Mouse (Mus musculus) CD4-positive naive resting alpha-beta T cell, adult 57 days (primary cell): ENCODE results near the gene BC024978. TPM values are rescaled to one million over a fixed set of nuclear protein-coding genes. Genes with fewer than 3 reads are reported as not detected.

Source experiments
- total RNA-seq: library from RNA; stranded (reverse); gene quantifications from one replicate; pipeline ENCODE4 v1.2.4, GENCODE M21; 2023

BC024978 gene
- 14.4 TPM for total RNA-seq

DNA sequence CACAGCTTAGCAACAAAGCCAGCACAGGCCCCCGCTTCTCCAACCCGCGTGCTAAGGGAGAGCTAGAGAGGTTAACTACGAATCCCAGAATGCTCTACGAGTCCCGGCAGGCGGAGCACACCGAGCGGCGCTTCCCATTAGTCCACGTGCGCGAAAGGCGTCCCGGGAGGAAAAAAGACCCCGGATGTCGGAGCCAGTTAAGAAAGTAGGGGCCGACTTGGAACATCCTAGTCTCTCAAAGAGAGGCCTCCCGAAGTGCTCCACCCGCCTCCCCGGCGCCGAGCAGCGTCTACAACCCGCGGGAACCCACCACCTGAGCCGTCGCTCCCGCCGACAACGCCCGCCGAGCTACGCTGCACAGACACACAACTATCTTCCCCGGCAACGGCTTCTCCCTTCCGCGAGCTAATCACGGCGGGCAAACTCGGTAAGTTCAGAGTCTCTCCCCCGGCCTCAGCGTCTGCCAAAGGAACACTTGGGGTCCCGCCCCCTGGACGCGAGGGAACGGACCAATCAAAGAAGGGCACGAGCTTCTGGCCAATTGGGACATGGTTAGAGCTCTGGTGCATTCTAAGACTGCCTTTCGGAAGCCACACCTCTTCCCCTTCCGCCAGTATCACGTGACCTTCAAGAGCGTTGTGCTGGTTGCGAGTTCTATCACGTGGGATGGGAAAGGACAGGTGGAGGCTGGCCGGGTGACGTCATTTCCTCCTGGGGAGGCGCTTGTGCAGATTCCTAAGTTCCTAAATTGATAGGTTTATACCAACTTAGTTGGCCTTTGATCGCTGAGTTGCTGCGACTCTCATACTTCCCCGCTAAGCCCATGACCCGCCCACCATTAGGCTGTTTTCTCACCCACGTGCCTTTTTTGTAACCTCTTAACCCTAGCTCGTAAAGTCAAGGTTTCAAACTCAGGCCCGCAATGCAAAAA is at the start of gene BC024978, which contains the start of gene Snrpa:
Gene BC024978, plus strand, starts transcription at position 101 of the 931 bp plus-strand sequence.
Gene Snrpa, minus strand, starts transcription at position 591 of the 931 bp plus-strand sequence.

DNA sequence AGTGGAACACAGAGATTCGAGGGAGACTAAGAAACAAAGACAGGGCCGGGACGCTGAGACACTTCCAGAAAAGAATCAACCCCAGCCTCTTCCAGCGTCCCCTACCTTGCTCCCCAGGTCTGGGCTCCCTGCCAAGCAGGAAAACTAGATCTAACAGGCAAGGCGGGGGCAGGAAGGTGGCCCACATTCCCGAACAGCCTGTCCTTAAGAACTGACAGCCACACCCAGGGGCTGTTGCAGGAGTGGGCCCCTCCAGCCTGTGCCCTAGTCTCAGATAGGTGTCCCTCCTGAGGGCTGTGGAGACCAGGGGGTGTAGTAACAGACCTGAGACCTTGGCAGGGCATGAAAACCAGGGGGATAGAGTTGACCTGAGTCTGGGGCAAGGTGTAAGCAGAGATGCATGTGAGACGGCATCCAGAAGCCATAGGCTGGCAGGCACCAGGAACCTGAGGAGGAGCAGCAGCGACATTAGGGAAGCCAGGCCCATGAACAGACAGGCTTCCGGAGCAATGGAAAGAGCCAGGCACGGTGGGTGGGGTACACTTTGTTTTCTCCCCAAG is 42.3 kb upstream of the BC024978 start, which contains the start of gene Cyp2t4:
Gene Cyp2t4, plus strand, starts transcription at position 510 of the 560 bp plus-strand sequence.

DNA sequence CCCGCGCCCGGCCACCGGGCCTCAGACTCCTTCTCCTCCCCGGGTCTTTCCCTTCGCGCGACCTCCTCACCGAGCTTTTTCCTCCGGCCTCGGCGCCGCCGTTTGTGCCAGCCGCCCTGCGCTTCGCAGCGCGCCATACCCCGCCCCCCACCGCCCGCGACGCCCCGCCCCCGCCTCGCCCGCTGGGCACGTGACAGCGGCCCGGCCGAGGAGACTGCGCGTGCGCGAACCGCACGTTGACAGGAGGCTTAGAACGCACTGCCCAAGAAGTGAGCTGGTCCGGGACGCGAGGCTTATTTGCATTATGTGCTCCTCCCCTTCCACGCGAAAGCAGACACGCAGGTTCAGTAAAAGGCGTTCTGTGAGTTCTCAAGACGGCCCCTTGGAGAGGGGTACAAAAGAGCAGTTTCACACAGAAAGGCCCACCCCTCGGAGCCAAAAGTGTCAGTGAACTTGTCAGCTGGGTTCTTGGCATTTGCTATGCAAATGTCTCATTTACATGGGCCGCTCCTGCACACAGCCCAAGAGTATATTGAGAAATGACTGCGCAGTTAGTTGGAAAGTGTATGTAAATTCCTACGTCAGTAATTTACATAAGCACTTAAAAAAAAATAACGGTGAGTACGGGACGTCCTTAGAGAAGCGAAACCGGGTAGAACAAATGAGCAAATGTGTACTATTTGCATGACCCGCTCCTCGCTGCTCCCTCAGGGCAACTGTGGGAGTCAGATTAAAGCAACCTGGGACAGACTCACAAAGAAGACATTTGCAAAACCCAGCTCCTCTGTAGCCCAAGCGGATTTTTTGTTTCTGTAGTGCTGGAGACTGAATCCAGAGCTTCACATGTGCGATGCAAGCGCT is 28.7 kb upstream of the BC024978 start, which contains the start of gene Egln2:
Gene Egln2, minus strand, starts transcription at position 189 of the 861 bp plus-strand sequence.

GRCm38 (mm10) chr7:27178324-27179216 is 17.0 kb upstream of the BC024978 start, which contains the start of gene Rab4b:
Rab4b (minus strand) TSS chr7:27178896.

DNA sequence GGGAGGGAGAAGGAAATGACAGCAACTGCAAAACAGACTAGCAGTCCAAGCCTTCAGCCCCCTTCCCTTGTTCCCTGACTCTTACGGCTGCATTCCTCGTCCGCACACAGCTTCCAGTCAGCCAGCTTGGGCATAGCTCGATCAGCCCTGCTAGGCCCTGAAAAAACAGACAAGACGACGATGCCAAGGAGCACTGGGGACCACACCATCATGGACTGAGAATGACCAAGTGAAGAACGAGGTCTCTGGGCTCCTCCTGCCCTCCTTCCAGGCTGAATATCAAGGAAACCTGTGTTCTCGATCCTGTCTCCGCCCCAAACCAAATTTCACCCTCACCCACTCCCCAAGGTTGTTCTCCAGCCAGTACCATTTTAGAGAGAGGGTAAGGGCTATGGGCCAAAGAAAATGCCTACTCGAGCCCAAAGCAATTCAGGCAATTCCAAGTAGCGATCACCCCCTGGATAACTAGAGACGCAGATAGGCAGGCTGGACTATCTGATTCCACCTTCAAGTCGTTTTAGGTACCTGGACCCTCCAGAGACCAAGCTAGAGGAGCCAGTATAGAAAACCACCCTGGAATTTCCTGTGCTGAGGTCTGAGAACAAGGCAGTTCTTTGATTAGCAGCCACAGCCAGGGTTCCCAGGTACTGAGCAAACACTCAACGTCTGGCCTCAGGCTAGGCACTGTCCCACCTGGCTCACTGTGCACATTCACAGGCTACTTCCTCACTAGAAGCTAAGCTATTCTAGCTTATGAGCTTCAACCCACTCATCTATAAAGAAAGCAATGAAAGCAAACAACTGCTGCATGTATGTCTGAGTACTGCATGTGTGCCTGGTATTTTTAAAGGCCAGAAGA is 14.5 kb upstream of the BC024978 start, which contains the start of the genes Gm21983 and Mia:
Gene Gm21983, minus strand, starts transcription at position 250 of the 859 bp plus-strand sequence.
Gene Mia, minus strand, starts transcription at position 321 of the 859 bp plus-strand sequence.

GRCm38 (mm10) chr7:27228281-27228821 is 32.8 kb downstream of the BC024978 start, which contains the start of gene Itpkc:
Itpkc (minus strand) TSS chr7:27228661.

DNA sequence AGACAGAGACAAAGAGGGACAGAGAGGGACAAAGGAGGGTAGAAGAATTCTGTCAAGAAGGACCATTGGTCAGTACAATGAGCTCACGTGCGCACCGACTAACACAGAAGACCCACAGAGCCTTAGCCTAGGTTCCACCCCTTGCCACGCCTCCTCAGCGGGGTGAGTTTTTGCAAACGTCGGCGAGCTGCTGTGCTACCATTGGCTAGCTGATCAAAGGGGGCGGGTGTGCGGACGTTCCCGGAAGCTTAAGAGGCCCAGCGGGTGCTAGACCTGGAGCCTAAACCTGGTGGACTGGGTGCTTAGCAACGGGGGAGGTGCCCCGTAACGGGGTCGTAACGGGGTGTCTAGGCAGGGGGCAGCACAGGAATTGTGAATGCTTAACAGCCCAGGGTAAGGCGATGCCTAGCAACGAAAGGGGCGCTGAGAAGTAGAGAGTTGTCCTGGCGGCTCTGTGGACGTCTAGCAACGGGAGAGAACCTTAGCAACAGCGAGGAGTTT is 37.2 kb downstream of the BC024978 start, which contains the start of gene Coq8b:
Gene Coq8b, plus strand, starts transcription at position 243 of the 501 bp plus-strand sequence.

GRCm38 (mm10) chr7:27258205-27258899 is 62.8 kb downstream of the BC024978 start, which contains the start of gene Numbl:
Numbl (plus strand) TSS chr7:27258433.

Other genes starting within 250 kb of the BC024978 start
- not detected for gene Cyp2a12, start 166.7 kb upstream of the BC024978 start, total RNA-seq
- not detected for gene Cyp2f2, start 75.9 kb upstream of the BC024978 start, total RNA-seq
- gene Cyp2t4, start 42.1 kb upstream of the BC024978 start, total RNA-seq: not detected
- 91.9 TPM for gene Egln2, start 29.0 kb upstream of the BC024978 start, total RNA-seq
- gene Rab4b, start 16.9 kb upstream of the BC024978 start, total RNA-seq: 101 TPM
- gene Gm21983, start 14.7 kb upstream of the BC024978 start, total RNA-seq: not detected
- gene Mia, start 14.6 kb upstream of the BC024978 start, total RNA-seq: 1.5 TPM
- gene Snrpa, start 490 bp downstream of the BC024978 start, total RNA-seq: 70.7 TPM
- 15.0 TPM for gene Itpkc, start 32.9 kb downstream of the BC024978 start, total RNA-seq
- 18.0 TPM for gene Coq8b, start 37.2 kb downstream of the BC024978 start, total RNA-seq
- 2.4 TPM for gene Numbl, start 62.7 kb downstream of the BC024978 start, total RNA-seq
- gene Ltbp4, start 141.9 kb downstream of the BC024978 start, total RNA-seq: 8.7 TPM
- gene Shkbp1, start 160.2 kb downstream of the BC024978 start, total RNA-seq: 70.0 TPM
- 5.5 TPM for gene Gm20479, start 161.6 kb downstream of the BC024978 start, total RNA-seq